Mouse (Mus musculus): ENCODE results near the gene Tle4.
A peak's percentile ranks its signal among the peaks of the same experiment; 100 is the strongest.
"Not testable (repeated sequence)": the region's sequence is repeated elsewhere in the genome, so short reads cannot be mapped to it uniquely, and the experiment has no call there.

Gene Tle4

DNA sequence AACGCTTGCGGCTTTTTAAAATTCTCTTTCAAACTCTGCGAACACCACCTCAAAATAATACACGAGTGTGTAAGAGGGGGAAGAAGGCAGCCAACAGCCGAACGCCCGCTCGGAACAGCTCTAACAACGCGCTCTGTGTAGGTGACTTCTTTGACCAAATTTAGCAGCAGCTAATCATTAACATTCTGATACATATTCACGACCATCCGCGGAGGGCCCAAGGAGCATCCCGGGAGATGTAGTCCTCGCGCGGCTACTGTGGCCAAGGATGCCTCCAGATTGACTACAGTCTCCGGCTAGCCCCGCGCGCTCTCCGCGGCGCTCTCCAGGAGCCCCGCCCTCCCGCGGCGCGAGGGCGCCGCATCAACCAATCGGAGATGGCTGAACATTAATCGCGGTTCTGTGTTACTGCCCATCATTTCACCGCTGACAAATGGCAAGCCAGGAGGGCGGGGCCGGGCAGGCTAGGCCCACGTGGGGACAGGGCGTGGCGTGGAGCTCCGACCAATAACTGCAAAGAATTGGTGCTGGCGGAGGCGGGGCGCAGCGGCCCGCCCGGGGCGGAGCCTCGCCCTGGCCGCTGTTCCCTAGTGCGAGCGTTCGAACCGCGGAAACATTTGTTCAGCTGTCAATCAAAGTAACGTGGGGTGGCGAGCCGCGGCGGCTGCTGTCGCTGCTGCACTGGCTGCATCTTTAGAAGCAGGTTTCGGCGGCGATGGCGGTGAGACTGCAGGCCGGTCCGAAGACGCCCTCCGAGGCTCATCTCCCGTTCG, at the start of gene Tle4:
TSS of gene Tle4 (minus strand) at position 135 of the 773 bp plus-strand sequence.
- peak; percentile 100 for DNase-seq (ENCODE audit: low read depth, low spot score)

GRCm38 (mm10) chr19:14645666-14646065, 47.8 kb upstream of the Tle4 start:
- no peak for DNase-seq (ENCODE audit: low read depth, low spot score)

DNA sequence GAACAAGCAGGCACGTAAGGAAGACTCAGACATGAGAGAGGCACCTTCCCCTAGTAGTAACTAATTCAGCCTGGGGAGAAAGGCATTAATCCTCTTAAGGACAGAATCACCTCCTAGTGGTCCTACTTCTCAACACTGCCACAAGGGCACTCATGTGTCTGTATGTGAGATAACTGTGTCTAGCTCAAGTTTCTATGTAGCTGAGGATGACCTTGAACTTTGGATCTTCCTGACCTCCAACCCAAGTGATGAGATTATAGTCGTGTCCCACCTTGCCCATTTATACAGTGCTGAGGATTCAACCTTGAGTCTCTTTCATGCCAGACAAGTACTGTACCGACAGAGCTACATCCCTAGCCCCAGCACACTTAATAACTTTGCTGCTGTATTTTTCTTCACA, 46.9 kb upstream of the Tle4 start:
- DNase-seq (ENCODE audit: low read depth, low spot score), result no peak

DNA sequence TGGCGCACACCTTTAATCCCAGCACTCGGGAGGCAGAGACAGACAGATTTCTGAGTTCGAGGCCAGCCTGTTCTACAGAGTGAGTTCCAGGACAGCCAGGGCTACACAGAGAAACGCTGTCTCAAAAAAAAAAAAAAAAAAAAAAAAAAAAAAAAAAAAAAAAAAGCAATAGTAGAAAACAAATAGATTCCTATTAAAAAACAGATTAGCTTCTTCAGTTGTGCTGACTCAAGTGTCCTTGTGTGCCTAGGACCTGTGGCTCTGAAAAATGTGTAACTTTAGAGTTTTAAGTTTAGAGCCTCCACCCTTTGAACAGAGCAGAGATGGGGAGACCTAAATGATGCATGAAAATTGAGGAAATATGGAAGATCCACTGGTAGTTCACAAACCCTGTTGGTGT, 45.2 kb upstream of the Tle4 start:
- DNase-seq (ENCODE audit: low read depth, low spot score), result not testable (repeated sequence)

- DNase-seq (ENCODE audit: low read depth, low spot score), result no peak
These were observed 44.8 kb upstream of the Tle4 start for GRCm38 (mm10) chr19:14642663-14643062.

DNA sequence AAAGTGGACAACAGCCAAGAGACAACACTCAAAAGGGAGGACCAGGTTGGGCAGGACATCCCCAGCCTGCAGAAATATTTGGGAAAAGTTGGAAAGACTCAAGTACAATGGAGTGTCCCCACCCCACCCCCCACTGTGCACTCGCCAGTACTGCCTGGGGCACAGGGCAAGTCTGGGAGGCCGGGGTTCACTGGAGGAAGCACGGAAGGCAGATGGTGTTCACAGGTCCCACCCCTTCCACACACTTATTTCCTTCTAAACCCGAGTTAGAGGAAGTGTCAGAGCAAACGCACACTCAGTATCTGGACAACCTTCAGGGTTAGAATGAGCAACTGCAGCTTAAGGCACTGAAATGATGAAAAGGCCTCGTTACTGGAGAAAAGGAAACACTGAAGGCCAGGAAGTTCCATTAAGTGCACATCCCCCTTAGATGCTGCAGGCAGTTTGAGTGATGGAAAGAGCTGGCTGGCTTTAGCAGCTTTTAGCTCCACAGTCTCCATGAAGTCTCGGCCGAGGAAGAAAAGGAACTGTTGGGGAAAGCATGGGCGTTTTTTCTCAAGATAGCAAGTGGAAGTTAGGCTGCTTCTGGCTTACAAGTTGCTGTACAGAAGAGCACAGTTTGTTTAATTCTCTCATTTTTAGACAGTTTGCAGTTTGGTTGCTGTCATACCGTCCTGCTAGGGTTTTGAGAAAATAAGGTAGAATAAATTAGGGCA, 37.5 kb upstream of the Tle4 start:
- DNase-seq (ENCODE audit: low read depth, low spot score), result peak; percentile 18

- DNase-seq (ENCODE audit: low read depth, low spot score), result no peak
These were observed 25.5 kb upstream of the Tle4 start for GRCm38 (mm10) chr19:14623355-14623754.

GRCm38 (mm10) chr19:14620534-14620933, 22.7 kb upstream of the Tle4 start:
- no peak for DNase-seq (ENCODE audit: low read depth, low spot score)

DNA sequence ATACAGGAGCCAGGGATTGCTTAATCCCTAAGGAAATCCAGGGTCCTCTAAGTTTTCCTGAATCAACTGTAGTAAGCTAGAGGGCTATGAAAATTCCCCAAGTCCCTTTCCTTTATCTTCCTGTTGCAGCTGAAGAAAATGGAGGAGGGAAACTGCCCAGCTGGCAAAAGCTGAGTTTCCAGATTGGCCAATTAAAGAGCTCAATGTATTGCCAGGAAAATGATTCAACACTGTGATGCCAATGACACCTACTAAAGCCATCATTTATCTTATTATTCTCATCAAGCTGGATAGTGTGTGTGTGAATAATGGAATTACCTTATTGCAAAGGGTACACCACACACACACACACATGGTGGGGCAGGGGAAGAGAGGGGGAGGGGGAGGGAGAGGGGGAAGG, 22.0 kb upstream of the Tle4 start:
- no peak for DNase-seq (ENCODE audit: low read depth, low spot score)

GRCm38 (mm10) chr19:14614816-14615215, 17.0 kb upstream of the Tle4 start:
- DNase-seq (ENCODE audit: low read depth, low spot score), result no peak

- DNase-seq (ENCODE audit: low read depth, low spot score), result no peak
These were observed 12.9 kb upstream of the Tle4 start for GRCm38 (mm10) chr19:14610542-14611317.

DNA sequence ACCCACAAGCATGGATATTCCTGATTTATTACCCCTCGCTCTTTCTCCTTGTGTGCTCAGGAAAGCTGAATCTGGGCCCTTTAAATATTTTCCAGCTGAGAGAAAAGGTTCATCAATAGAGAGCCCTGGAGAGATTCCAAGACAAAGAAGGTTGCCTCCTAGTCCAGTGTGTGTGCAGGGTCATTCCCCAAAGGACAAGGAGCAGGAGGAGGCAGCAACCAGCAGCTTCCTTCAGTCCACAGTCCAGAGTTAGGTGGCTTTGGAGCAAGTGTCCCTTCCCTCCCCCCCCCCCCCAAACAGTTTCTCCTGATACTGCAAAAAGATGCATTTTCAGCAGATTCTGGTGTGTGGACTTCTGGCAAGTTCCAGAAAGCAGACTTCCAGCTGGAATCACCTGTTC, 3.0 kb upstream of the Tle4 start:
- no peak for DNase-seq (ENCODE audit: low read depth, low spot score)

GRCm38 (mm10) chr19:14600354-14600753, 2.5 kb upstream of the Tle4 start:
- no peak for DNase-seq (ENCODE audit: low read depth, low spot score)

DNA sequence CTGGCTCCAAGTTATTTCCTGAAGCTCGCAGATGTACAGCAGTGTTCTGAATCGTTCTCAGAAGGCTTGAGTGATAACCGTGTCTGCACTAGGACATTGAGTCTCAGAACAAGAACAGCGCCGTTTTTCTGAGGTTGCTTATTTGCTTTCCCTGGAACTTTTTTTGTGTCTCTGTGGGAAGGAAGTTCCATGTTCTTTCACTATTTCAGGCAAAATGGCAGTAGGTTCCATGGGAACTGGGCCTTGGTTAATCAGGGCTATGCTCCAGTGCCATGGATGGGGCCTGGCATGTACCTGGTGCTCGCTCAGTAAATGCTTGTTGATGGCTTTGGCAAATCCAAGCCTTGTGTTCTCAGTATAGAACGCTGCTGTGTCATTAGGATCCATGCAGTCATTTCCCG, 2.0 kb upstream of the Tle4 start:
- DNase-seq (ENCODE audit: low read depth, low spot score), result peak; percentile 14

DNA sequence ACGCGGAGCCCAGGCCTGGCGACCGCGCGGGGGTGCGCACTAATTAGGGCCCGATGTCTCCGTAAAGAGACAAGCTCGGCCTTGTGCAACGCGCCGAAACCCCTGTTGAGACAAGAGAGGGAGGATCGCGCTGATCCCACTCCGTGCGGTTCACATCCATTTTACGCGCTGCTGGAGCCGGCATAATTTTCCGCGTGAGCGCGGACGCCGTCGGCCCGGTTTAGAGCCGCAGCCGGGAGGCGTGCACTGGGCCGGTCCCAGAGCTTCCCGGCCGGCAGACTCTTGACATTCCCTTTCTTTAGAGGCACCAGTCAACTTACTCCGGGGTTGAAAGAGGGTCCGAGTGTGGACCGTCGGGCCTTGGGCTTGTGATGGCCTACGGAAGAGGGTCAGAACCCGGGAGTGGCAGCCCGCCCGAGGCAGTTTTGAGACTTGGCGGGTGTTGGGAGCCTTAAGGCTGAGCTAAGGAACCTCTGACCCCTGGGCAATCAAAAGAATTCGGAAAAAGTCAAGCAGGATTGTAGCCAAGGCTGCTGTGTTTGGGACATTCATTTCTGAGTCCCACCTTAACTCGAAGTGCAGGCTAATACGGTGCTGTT, 938 bp upstream of the Tle4 start:
- DNase-seq (ENCODE audit: low read depth, low spot score), result peak; percentile 33

GRCm38 (mm10) chr19:14596941-14597916, 622 bp downstream of the Tle4 start:
- peak; percentile 61 for DNase-seq (ENCODE audit: low read depth, low spot score)

DNA sequence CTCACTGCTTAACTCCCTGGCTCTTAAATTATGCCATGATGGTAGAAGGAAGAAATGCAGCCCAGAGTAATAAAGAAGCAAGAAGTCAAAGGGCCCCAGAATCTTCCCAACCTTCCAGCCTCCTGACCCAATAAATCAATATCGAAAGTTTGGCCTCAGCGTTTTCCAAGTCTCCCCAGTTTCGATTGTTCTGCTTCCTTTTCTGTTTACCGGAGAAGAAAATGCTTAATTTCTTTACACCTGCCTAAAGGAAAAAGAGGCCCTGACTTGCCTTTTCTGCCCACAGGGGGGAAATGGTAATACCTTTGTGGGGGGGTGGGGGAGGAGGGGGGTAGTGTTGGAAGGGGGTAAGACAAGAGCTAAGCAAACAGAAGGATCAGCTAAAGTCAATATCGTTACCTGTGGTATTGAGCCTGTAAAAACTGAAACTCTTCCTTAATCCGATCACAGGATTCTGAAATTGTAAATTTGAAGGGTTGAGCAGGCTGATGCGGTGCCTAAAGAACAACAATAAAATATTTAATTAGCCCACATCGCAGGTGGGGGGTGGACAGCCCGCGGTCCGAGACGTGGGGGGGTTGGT, 1.4 kb downstream of the Tle4 start:
- DNase-seq (ENCODE audit: low read depth, low spot score), result no peak

DNA sequence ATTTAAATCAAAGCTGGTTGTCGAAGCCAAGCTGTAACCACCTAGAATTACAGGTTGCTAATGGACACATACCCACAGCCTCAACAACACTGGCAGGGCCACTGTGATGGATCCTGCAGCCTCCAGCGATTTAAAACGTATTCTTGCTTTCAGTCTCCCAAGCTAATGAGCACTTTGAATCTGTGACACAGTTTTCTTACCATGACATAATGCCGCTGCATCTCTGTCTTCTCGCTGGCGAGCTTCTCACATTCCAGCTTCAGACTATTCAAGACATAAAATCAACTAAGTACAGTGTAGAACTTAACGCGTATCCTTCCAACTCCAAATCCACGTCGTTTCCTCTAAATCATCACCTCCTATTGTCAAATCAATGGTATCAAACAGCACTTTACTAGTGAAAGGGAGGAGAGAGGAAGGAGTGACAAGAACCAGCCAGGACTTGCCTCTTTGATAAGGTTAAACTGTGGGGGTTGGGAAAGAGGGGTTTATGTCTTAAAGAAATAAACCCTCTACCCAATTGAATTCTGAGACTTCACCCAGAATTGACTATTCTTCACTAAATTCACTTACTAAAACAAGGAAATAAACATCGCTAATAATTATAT, 2.4 kb downstream of the Tle4 start:
- peak; percentile 32 for DNase-seq (ENCODE audit: low read depth, low spot score)

GRCm38 (mm10) chr19:14594537-14594936, 3.3 kb downstream of the Tle4 start:
- DNase-seq (ENCODE audit: low read depth, low spot score), result no peak
